Mouse (Mus musculus): ENCODE data around the gene 1700125H20Rik.
"Not testable (repeated sequence)": the region's sequence is repeated elsewhere in the genome, so short reads cannot be mapped to it uniquely, and the experiment has no call there.

The 1700125H20Rik gene

DNA sequence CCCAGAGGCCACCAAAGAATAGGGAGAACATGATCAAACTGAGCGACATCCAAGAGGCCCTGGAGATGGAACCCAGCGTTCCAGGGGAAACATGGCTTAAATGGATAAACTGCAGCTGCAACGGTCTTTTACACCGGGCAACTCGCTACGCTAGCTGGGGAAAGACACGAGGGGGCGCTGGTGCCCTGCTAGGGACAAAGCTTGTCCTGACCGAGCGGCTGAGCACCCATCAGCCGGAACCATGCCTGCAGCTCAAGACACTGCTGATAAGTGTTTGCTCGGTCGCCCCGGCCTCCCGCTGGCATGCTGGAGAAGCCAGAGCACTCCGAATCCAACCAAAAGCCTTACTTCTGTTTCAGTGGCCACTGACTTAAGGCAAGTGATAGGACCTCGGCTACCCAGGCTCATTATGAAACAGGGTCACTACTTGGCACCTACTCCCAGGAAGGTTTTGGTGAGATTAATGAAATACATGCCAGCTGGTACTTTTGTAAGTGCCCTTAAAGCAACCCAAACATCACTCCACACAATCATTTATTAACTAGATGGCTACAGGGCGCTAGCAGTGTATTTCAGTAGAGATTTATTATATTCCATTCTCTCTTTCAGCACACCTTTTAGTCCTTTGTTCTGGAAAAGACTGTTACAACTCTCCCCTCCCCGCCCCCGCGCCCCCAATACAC, at the start of gene 1700125H20Rik:
Gene 1700125H20Rik (plus strand): TSS at position 347 of the 683 bp plus-strand sequence.
- peak; percentile 97 for DNase-seq

- DNase-seq = no peak
Observed at GRCm38 (mm10) chr11:85122073-85122472, 48.1 kb upstream of the 1700125H20Rik start.

GRCm38 (mm10) chr11:85123267-85123992, 46.8 kb upstream of the 1700125H20Rik start:
- no peak for DNase-seq

DNA sequence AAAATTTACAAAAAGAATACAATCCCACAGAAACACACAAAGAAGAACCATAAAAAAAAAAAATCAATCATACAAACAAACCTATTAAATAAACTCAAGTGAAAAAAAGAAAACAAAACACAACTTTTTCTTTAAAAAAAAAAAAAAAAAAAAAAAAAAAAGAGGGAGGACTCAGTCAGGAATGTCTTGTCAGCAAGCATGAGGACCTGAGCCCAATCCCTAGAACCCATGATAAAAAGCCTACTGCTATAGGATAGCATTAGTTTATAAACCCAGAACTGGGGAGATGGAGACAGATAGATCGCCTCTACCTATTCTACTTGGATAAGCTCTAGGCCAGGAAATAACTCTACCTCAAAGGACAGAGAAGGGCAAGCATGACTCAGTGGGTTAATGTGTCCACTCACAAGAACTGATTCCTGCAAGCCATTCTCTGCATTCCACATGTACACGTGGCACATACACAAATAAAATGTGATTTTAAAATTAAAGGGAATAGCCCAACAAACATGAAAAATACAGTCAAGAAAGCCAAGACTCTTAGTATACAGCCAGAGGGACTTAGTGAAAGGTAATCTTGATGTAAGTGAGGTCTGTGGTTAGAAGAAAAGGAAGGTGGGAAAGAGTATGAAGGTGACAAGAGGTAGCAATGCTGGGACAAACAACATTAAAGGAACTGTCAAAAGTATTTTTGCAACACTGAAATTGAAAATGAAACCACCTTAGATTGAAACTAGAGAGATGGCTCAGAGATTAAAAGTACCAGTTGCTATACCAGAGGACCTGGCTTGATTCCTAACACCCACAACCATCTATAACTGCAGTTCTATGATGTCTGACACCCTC, 43.7 kb upstream of the 1700125H20Rik start:
- DNase-seq = no peak

- DNase-seq = no peak
Observed at GRCm38 (mm10) chr11:85128883-85129282, 41.3 kb upstream of the 1700125H20Rik start.

DNA sequence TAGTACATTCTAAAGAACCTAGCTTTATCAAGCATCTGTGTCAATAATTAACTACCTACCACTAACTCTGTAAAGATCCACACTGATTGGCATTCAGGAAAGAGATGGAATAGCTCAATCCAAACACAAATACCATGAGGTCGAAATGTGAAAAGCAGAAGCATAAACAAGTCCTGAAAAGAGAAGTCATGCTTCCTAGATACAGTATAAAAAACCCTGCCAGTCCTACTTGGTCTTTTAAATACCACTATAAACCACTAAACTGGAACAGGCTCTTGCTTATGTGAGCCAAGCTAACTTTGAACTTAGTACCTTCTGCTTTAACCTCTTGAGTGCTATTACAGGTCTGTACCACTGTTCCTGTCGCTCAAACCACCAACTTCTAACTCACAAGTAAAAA, 38.7 kb upstream of the 1700125H20Rik start:
- DNase-seq = no peak

- DNase-seq = no peak
Observed at GRCm38 (mm10) chr11:85138776-85139474, 31.3 kb upstream of the 1700125H20Rik start.

DNA sequence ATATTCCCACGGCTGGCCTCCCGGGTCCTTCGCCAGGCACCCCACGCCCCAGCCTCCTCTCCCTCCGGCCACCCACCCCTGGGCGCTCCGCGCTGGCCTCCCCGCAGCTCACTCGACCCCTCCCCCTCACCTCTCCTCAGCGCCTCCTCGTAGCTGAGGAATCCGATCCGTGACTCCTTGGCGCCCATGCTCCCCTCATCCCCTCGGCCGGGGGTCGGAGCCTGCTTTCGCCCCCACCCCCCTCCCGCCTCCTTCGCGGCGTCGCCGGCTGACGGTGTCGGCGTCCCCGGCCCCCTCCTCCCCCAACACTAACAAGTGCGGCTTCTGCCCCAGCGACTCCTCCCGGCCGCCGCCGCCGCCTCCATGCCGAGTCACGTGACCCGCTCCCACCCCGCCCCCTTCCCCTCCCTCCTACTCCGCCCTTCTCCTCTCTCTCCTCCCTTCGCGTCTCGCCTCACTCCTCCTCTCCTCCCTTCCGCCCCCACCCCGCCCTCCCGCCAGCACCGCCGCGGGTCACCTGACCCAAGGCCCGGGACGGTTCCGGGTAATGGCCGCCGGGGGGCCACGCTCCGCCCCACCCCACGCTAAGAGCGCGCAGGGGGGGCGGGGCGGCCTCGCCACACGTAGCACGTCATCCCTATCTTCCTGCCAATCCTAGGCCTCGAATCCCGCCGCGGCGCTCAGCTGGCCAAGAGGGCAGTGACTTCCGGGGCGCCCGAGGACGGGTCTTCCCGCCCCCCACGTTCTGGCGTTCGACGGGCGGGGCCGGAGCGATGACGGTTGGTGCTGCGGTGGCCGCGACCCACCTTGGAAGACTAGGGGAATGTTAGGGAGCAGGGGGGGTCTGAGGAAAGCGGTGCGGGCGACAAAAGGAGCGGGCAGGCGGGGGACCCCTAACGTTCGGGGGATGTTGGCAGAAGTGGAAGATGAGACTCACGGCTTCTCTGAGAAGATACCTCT, 30.3 kb upstream of the 1700125H20Rik start, which contains the start of gene Usp32:
Gene Usp32 (minus strand): TSS at position 581 of the 960 bp plus-strand sequence.
- peak; percentile 99 for DNase-seq

- no peak for DNase-seq
Observed at GRCm38 (mm10) chr11:85152256-85152930, 17.8 kb upstream of the 1700125H20Rik start.

- DNase-seq = no peak
Observed at GRCm38 (mm10) chr11:85157301-85157700, 12.9 kb upstream of the 1700125H20Rik start.

DNA sequence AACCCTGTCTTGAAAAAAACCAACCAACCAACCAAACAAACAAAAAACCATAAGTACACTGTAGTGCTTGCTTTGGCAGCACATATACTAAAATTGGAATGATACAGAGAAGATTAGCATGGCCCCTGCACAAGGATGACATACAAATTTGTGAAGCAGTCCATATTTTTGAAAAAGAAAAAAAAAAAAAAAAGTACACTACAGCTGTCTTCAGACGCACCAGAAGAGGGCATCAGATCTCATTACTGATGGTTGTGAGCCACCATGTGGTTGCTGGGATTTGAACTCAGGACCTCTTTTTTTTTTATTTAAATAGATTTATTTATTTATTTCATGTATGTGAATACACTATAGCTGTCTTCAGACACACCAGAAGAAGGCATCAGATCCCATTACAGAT, 7.2 kb upstream of the 1700125H20Rik start:
- DNase-seq = not testable (repeated sequence)

DNA sequence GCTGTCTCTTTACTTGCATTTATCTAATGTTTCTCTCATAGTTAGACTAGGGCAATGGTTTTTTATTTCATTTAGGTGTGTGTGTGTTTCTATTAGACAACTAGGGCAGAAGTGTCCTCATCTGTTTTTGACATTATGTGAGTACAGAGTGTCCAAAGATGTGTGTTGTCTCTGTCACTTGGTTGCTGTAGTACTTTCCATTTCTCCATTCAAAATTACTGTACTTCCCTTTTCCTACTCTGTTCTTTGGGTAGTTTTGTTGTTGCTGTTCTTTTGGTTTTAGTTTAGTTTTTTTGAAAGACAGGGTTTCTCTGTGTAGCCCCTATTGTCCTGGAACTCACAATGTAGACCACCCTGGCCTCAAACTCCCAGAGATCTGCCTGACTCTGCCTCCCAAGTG, 5.8 kb upstream of the 1700125H20Rik start:
- no peak for DNase-seq

GRCm38 (mm10) chr11:85167503-85167902, 2.7 kb upstream of the 1700125H20Rik start:
- no peak for DNase-seq

- no peak for DNase-seq
Observed at GRCm38 (mm10) chr11:85170833-85171232, 629 bp downstream of the 1700125H20Rik start.

- DNase-seq = no peak
Observed at GRCm38 (mm10) chr11:85175941-85176340, 5.7 kb downstream of the 1700125H20Rik start.

DNA sequence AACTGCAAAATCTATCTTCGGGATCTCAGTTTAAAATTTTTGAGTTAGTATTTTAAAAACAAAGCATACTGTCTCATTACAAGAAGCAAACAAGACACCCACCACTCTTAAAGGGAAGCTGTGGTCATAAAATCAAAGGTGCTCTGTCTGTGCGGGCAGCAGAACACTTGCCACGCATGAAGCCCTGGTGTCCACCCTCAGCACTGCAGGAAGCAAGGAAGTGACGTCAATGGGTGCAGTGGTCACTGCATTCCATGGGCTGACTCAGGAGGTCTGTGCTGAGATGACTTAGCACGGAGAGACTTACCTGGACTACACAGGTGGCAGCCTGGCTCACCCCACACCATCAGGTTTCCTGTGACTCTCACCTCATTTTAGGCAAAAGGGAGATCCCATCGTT, 7.6 kb downstream of the 1700125H20Rik start:
- DNase-seq = no peak

GRCm38 (mm10) chr11:85178413-85178812, 8.2 kb downstream of the 1700125H20Rik start:
- no peak for DNase-seq

- peak; percentile 82 for DNase-seq
Observed at GRCm38 (mm10) chr11:85182617-85183283, 12.5 kb downstream of the 1700125H20Rik start.

DNA sequence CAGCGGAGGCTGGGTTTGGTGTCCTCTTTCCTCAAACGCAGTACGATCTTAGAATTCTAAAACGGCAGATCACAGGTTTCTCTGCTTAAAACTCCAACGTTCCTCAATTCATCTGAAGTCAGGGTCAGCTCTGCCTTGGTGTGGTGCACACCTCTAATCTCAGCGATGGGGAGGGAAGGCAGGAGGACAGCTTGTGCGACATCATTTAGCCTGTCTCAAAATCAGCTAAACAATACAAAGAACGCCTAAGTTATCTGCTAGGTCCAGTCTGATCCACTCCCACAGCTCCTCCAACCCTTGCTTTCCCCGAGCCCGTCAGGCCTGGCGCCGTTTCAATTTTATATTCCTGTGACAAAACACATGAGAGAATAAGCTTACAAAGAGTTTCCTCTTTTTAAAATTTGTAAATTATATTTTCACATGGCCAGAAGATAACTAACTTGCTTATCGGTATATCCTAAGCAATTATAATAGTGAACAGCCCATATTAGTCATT, 13.1 kb downstream of the 1700125H20Rik start:
- DNase-seq = no peak

DNA sequence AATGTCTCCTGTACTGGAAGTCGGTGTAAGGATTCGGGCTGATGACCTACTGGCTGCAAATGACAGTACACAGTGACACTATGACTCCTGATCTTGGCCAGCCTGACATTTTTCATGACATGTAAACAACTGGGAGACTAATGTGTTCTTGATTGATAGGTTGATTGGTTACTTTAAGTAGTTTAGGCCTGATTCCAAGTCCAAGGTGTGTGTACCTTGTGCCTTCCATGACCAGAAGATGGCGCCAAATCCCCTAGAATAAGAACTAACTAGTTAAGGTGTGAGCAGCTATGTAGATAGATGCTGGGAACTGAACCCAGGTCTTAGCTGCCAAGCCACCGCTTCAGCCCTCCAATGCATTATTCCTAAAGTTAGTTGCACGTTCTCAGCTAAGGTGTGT, 13.9 kb downstream of the 1700125H20Rik start:
- DNase-seq = peak; percentile 74
